Mouse (Mus musculus): ENCODE measurements around the gene Nhp2. TPM values are rescaled to one million over a fixed set of nuclear protein-coding genes. Genes with fewer than 3 reads are reported as not detected.
A peak's percentile ranks its signal among the peaks of the same experiment; 100 is the strongest.
"Not testable (repeated sequence)": the region's sequence is repeated elsewhere in the genome, so short reads cannot be mapped to it uniquely, and the experiment has no call there.

Gene Nhp2
- polyA plus RNA-seq, 1 experiment from 2014 or later = 110 TPM

- Histone ChIP-seq H3K4me2 (replicated peaks) (peak within 1 kb of the TSS; percentile 90), H3K27ac (no peak within 1 kb of the TSS), H3K4me3 (replicated peaks) (peak within 1 kb of the TSS; percentile 58), H3K36me3 (no peaks in the 10 kb centered on the region), H3K9me3 (no peaks in the 10 kb centered on the region), H3K9ac (replicated peaks) (peak within 1 kb of the TSS; percentile 67), H3K27me3 (peaks cover 24% of the 10 kb centered on the region), H3K4me1 (replicated peaks) (peaks cover 31% of the 10 kb centered on the region)
- ATAC-seq = peak; percentile 78
- WGBS = under 1% methylated on average over 70 of the region's 70 CpGs
Measured at GRCm38 (mm10) chr11:51650691-51651515, 31.4 kb downstream of the Nhp2 start, which contains the start of the genes N4bp3 and D930048N14Rik. N4bp3 (minus strand) TSS chr11:51650842. D930048N14Rik (plus strand) TSS chr11:51650954.

- Histone ChIP-seq H3K4me2 (replicated peaks) (no peak overlapping the region), H3K4me1 (replicated peaks) (peaks cover 31% of the 10 kb centered on the region), H3K27me3 (peaks cover 24% of the 10 kb centered on the region), H3K27ac (no peak overlapping the region), H3K36me3 (no peaks in the 10 kb centered on the region), H3K9me3 (no peaks in the 10 kb centered on the region), H3K9ac (replicated peaks) (no peak overlapping the region), H3K4me3 (replicated peaks) (no peak overlapping the region)
- 94% methylated on average over 4 of the region's 4 CpGs for WGBS
- no peak for ATAC-seq
Measured at GRCm38 (mm10) chr11:51652889-51653418, 33.4 kb downstream of the Nhp2 start.

DNA sequence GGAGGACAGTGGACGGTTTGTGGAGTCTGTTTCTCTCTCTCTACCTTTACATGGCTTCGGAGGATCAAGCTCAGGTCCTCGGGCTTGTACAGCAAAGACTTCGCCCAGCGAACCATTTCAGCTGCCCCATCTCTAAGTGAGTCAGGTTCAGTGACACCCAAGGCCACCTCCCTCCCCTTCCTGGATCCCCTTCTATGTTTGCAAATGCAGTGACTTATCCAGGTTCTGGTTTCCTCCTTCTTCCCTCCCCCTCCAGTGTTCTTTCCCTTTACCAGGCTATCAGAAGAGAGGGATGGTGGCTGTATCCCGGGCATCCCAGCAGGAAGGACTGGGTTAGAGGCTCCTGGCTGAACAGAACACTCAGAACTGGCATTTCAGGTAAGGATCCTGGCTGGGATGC, 34.2 kb downstream of the Nhp2 start:
- WGBS = 86% methylated on average over 6 of the region's 6 CpGs

GRCm38 (mm10) chr11:51654891-51655290, 35.4 kb downstream of the Nhp2 start:
- Histone ChIP-seq H3K4me3 (replicated peaks) (no peak overlapping the region), H3K9ac (replicated peaks) (no peak overlapping the region), H3K27me3 (peaks cover 13% of the 10 kb centered on the region), H3K4me2 (replicated peaks) (no peak overlapping the region), H3K4me1 (replicated peaks) (peaks cover 13% of the 10 kb centered on the region), H3K9me3 (no peaks in the 10 kb centered on the region), H3K27ac (no peak overlapping the region), H3K36me3 (no peaks in the 10 kb centered on the region)
- ATAC-seq = no peak
- 87% methylated on average over 3 of the region's 3 CpGs for WGBS

More for the DNA sequence above, 34.2 kb downstream of the Nhp2 start:
- H3K4me3 ChIP-seq (replicated peaks) = no peak overlapping the region
- H3K9me3 ChIP-seq = no peaks in the 10 kb centered on the region
- H3K4me1 ChIP-seq (replicated peaks) = peaks cover 24% of the 10 kb centered on the region
- H3K27ac ChIP-seq = no peak overlapping the region
- peaks cover 24% of the 10 kb centered on the region for H3K27me3 ChIP-seq
- no peak overlapping the region for H3K9ac ChIP-seq (replicated peaks)
- no peaks in the 10 kb centered on the region for H3K36me3 ChIP-seq
- ATAC-seq = no peak
- H3K4me2 ChIP-seq (replicated peaks) = no peak overlapping the region

DNA sequence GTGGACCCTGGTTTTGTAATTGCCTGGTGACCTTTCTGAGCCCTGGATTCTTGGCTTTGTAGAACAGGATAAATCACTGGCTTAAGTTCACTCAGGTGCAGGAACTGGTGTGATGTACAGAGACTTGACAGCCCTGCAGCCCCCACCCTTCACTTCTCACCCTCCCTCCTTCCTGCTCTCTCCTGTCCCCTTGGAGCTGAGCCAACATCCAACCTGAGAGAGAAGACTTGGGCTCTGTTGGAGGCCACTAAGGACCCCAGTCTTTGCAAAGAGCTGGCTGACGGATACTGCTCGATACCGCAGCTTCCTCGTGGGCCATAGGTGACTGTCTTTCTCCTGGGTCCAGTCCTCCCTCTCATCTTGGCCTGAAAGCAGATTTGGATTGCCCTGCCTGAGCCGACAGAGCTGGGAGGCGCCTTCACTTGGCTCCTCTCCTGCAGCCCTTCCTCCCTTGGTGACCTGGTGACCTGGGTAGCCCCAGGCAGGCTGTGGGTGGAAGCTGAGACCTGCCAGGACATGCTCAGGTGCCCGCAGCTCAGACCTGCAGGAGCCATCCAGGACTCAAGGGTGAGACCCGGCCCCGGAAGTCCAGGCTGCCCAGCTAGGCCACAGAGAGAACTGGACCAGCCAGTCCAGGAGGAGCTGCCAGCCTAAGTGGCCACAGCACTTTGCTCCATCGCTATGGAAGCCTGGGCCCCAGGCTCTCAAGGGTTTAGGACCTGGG, 37.4 kb downstream of the Nhp2 start:
- no peaks in the 10 kb centered on the region for H3K4me1 ChIP-seq (replicated peaks)
- no peak overlapping the region for H3K4me3 ChIP-seq (replicated peaks)
- no peaks in the 10 kb centered on the region for H3K36me3 ChIP-seq
- no peaks in the 10 kb centered on the region; the same call in 1 of the 2 replicates for H3K27me3 ChIP-seq
- WGBS = 85% methylated on average over 10 of the region's 10 CpGs
- no peak overlapping the region for H3K9ac ChIP-seq (replicated peaks)
- H3K4me2 ChIP-seq (replicated peaks) = no peak overlapping the region
- H3K9me3 ChIP-seq = no peaks in the 10 kb centered on the region
- ATAC-seq = no peak
- no peak overlapping the region for H3K27ac ChIP-seq

- Histone ChIP-seq H3K9ac (replicated peaks) (no peak overlapping the region), H3K4me3 (replicated peaks) (no peak overlapping the region), H3K27me3 (no peaks in the 10 kb centered on the region), H3K4me2 (replicated peaks) (no peak overlapping the region), H3K36me3 (no peaks in the 10 kb centered on the region), H3K27ac (peak overlapping the region; percentile 9; the same call in 1 of the 2 replicates), H3K4me1 (replicated peaks) (no peaks in the 10 kb centered on the region), H3K9me3 (no peaks in the 10 kb centered on the region)
- 74% methylated on average over 7 of the region's 7 CpGs for WGBS
- no peak for ATAC-seq
Measured at GRCm38 (mm10) chr11:51658291-51658690, 38.8 kb downstream of the Nhp2 start.

DNA sequence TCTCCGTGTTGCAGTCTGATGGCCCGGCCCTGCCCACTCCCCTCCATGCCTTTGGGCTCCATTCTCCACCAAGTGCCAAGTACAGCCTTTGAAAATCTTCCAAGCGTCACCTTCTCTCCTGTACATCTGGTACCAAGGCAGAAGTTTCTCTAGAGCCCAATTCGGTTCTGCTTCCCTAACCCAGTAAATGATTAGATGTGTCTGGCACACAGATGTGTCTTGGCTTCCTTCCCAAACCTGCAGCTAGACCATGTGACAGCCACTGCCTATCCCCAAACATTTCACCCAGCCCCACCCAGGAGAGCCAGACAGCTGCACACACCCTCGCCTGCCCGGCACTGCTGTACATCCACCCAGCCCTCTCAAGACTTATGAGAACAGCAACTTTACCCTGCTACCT, 39.2 kb downstream of the Nhp2 start:
- no peak overlapping the region for H3K27ac ChIP-seq
- 82% methylated on average over 6 of the region's 6 CpGs for WGBS
- no peak for ATAC-seq

GRCm38 (mm10) chr11:51661867-51662365, 42.4 kb downstream of the Nhp2 start:
- WGBS = 73% methylated on average over 16 of the region's 16 CpGs
- H3K4me1 ChIP-seq (replicated peaks) = no peaks in the 10 kb centered on the region
- H3K4me3 ChIP-seq (replicated peaks) = no peak overlapping the region
- H3K27me3 ChIP-seq = no peaks in the 10 kb centered on the region
- ATAC-seq = no peak
- no peaks in the 10 kb centered on the region for H3K36me3 ChIP-seq
- H3K9me3 ChIP-seq = no peaks in the 10 kb centered on the region
- no peak overlapping the region for H3K4me2 ChIP-seq (replicated peaks)
- H3K27ac ChIP-seq = no peak overlapping the region
- no peak overlapping the region for H3K9ac ChIP-seq (replicated peaks)

More for the DNA sequence above, 39.2 kb downstream of the Nhp2 start:
- Histone ChIP-seq H3K9me3 (no peaks in the 10 kb centered on the region), H3K4me2 (replicated peaks) (no peak overlapping the region), H3K4me3 (replicated peaks) (no peak overlapping the region), H3K9ac (replicated peaks) (no peak overlapping the region), H3K27me3 (no peaks in the 10 kb centered on the region), H3K4me1 (replicated peaks) (no peaks in the 10 kb centered on the region), H3K36me3 (no peaks in the 10 kb centered on the region)

DNA sequence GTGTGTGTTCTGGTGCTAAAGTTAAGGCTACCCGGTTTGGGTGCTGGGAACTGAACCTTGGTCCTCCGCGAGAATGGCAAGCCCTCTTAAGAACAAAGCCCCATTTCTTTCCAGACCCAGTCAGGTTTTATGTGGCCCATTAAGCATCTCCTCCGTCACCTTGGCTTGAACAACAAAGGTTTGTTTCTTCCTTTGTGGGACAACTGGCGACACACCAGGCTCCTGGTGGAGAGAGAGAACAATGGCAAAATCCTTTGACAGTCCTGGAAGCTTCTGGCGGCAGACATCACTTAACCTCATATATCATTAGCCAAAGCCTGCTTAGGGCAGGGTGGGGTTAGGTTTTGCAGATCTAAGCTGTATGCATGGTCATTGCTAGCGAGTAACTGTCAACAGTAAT, 43.1 kb downstream of the Nhp2 start:
- no peak for ATAC-seq
- H3K9ac ChIP-seq (replicated peaks) = no peak overlapping the region
- no peak overlapping the region for H3K27ac ChIP-seq
- H3K9me3 ChIP-seq = no peaks in the 10 kb centered on the region
- no peaks in the 10 kb centered on the region for H3K4me1 ChIP-seq (replicated peaks)
- H3K27me3 ChIP-seq = no peaks in the 10 kb centered on the region
- H3K4me3 ChIP-seq (replicated peaks) = no peak overlapping the region
- H3K4me2 ChIP-seq (replicated peaks) = no peak overlapping the region
- 79% methylated on average over 7 of the region's 7 CpGs for WGBS
- H3K36me3 ChIP-seq = no peaks in the 10 kb centered on the region

DNA sequence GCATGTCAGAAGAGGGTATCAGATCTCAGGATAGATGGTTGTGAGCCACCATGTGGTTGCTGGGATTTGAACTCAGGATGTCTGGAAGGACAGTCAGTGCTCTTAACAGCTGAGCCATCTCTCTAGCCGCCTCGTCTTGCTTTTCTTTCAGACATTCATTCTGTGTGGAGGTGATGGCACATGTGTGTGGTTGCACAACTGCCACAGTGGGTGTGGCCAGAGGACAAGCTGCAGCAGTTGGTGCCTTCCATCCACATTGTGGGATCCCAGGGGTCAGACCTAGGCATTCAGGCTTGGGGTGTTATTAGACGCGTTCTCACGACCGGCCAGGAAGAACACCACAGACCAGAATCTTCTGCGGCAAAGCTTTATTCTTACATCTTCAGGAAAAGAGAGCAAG, 45.2 kb downstream of the Nhp2 start:
- not testable (repeated sequence) for H3K9me3 ChIP-seq; H3K4me3 ChIP-seq (replicated peaks); H3K27ac ChIP-seq; H3K27me3 ChIP-seq; H3K4me1 ChIP-seq (replicated peaks); H3K36me3 ChIP-seq; H3K9ac ChIP-seq (replicated peaks); H3K4me2 ChIP-seq (replicated peaks); ATAC-seq
- 94% methylated on average over 7 of the region's 7 CpGs for WGBS

GRCm38 (mm10) chr11:51670846-51671245, 51.3 kb downstream of the Nhp2 start:
- H3K4me1 ChIP-seq (replicated peaks) = no peaks in the 10 kb centered on the region

GRCm38 (mm10) chr11:51671376-51671775, 51.8 kb downstream of the Nhp2 start:
- Histone ChIP-seq H3K27ac (no peak overlapping the region), H3K27me3 (no peaks in the 10 kb centered on the region), H3K9ac (replicated peaks) (no peak overlapping the region), H3K9me3 (no peaks in the 10 kb centered on the region), H3K36me3 (no peaks in the 10 kb centered on the region), H3K4me1 (replicated peaks) (no peaks in the 10 kb centered on the region), H3K4me2 (replicated peaks) (no peak overlapping the region), H3K4me3 (replicated peaks) (no peak overlapping the region)
- no peak for ATAC-seq
- WGBS = 75% methylated on average over 2 of the region's 2 CpGs

More at GRCm38 (mm10) chr11:51670846-51671245, 51.3 kb downstream of the Nhp2 start:
- Histone ChIP-seq H3K27me3 (no peaks in the 10 kb centered on the region), H3K4me2 (replicated peaks) (no peak overlapping the region), H3K36me3 (no peaks in the 10 kb centered on the region), H3K27ac (no peak overlapping the region), H3K9me3 (no peaks in the 10 kb centered on the region), H3K4me3 (replicated peaks) (no peak overlapping the region), H3K9ac (replicated peaks) (no peak overlapping the region)
- no peak for ATAC-seq
- WGBS = 91% methylated on average over 7 of the region's 7 CpGs
